Comparison of ENCODE assay signal across 23 mouse cellular contexts in genomic region chr7:65610673-65611072, GRCm38 (mm10). TPM values are rescaled to one million over a fixed set of nuclear protein-coding genes. Genes with fewer than 3 reads are reported as not detected.
A peak's percentile ranks its signal among the peaks of the same experiment; 100 is the strongest.
DNase-seq lines count a peak whose midpoint lies in the region; ATAC-seq and TF ChIP-seq lines count a peak whose summit lies in the region.
"Had no signal": no experiment of that assay in that cellular context is flagged by ENCODE, and none has a peak within 500 bp of the region (broad histone marks: within the 10 kb centered on the region; RNA-seq: fewer than 3 reads in every experiment).

No protein-coding gene starts in this region.

- peaks cover 4% of the 10 kb centered on the region for H3K4me1 ChIP-seq in forebrain, postnatal 0 days (ENCODE audit: insufficient read depth)
- no peaks in the 10 kb centered on the region for H3K4me1 ChIP-seq in forebrain, embryonic 15.5 days
- 0 out of 2 replicates have a peak, but pooled peaks cover 5% of the 10 kb centered on the region for H3K4me1 ChIP-seq in hindbrain, postnatal 0 days (ENCODE audit: insufficient read depth, low read length)
- H3K4me1 ChIP-seq in hindbrain, embryonic 11.5 days (replicated peaks; ENCODE audit: control insufficient read depth, insufficient read depth, low read length): no peaks in the 10 kb centered on the region
- H3K4me1 ChIP-seq: embryonic facial prominence, embryonic 10.5 days; embryonic facial prominence, embryonic 13.5 days; forebrain, embryonic 12.5 days; heart, embryonic 12.5 days; hindbrain, embryonic 10.5 days had no signal

- no peaks in the 10 kb centered on the region for H3K27me3 ChIP-seq in forebrain, postnatal 0 days (ENCODE audit: insufficient read depth, low read length)
- no peaks in the 10 kb centered on the region for H3K27me3 ChIP-seq in forebrain, embryonic 15.5 days
- H3K27me3 ChIP-seq in hindbrain, postnatal 0 days (ENCODE audit: insufficient read depth, low read length): no peaks in the 10 kb centered on the region
- H3K27me3 ChIP-seq in hindbrain, embryonic 11.5 days (ENCODE audit: control insufficient read depth, insufficient read depth, low read length): no peaks in the 10 kb centered on the region
- H3K27me3 ChIP-seq: embryonic facial prominence, embryonic 13.5 days; forebrain, embryonic 12.5 days; heart, embryonic 15.5 days; hindbrain, embryonic 15.5 days had no signal

- no peak overlapping the region for H3K4me3 ChIP-seq in forebrain, postnatal 0 days (ENCODE audit: low read depth, low read length)
- H3K4me3 ChIP-seq in forebrain, embryonic 15.5 days: no peak overlapping the region
- no peak overlapping the region for H3K4me3 ChIP-seq in hindbrain, postnatal 0 days (ENCODE audit: low read length)
- H3K4me3 ChIP-seq in hindbrain, embryonic 11.5 days (ENCODE audit: low read depth, low read length): no peak overlapping the region
- H3K4me3 ChIP-seq: embryonic facial prominence, embryonic 10.5 days; embryonic facial prominence, embryonic 13.5 days; erythroblast, embryonic 14.5 days; forebrain, embryonic 12.5 days; heart, embryonic 12.5 days; heart, embryonic 15.5 days; hindbrain, embryonic 10.5 days; hindbrain, embryonic 15.5 days had no signal

- TF ChIP-seq CTCF in forebrain, postnatal 0 days (IDR thresholded peaks at IDR 0.05; ENCODE audit: low read depth): no peak
- no peak for TF ChIP-seq CTCF in hindbrain, postnatal 0 days (IDR thresholded peaks at IDR 0.05; ENCODE audit: low read depth)

- no peak overlapping the region for H3K4me2 ChIP-seq in forebrain, postnatal 0 days (ENCODE audit: low read depth)
- H3K4me2 ChIP-seq in forebrain, embryonic 15.5 days (replicated peaks): no peak overlapping the region
- H3K4me2 ChIP-seq in hindbrain, postnatal 0 days (ENCODE audit: low read depth, low read length): no peak overlapping the region
- H3K4me2 ChIP-seq in hindbrain, embryonic 11.5 days (replicated peaks; ENCODE audit: low read depth, low read length): no peak overlapping the region
- H3K4me2 ChIP-seq: embryonic facial prominence, embryonic 13.5 days; forebrain, embryonic 12.5 days; heart, embryonic 12.5 days; heart, embryonic 15.5 days; hindbrain, embryonic 15.5 days had no signal

- H3K36me3 ChIP-seq in forebrain, postnatal 0 days (ENCODE audit: insufficient read depth): no peaks in the 10 kb centered on the region
- no peaks in the 10 kb centered on the region for H3K36me3 ChIP-seq in forebrain, embryonic 15.5 days
- H3K36me3 ChIP-seq in hindbrain, postnatal 0 days (ENCODE audit: insufficient read depth, low read length): no peaks in the 10 kb centered on the region
- H3K36me3 ChIP-seq in hindbrain, embryonic 11.5 days (ENCODE audit: control insufficient read depth, insufficient read depth, low read length): no peaks in the 10 kb centered on the region
- H3K36me3 ChIP-seq: embryonic facial prominence, embryonic 10.5 days; embryonic facial prominence, embryonic 13.5 days; forebrain, embryonic 12.5 days; G1E; heart, embryonic 12.5 days; heart, embryonic 15.5 days; hindbrain, embryonic 10.5 days; hindbrain, embryonic 15.5 days had no signal

- H3K9me3 ChIP-seq in forebrain, postnatal 0 days (ENCODE audit: low read length): no peaks in the 10 kb centered on the region
- no peaks in the 10 kb centered on the region for H3K9me3 ChIP-seq in forebrain, embryonic 15.5 days
- H3K9me3 ChIP-seq in hindbrain, postnatal 0 days (ENCODE audit: low read length): no peaks in the 10 kb centered on the region
- no peaks in the 10 kb centered on the region for H3K9me3 ChIP-seq in hindbrain, embryonic 11.5 days (ENCODE audit: control insufficient read depth, low read length)
- H3K9me3 ChIP-seq: embryonic facial prominence, embryonic 10.5 days; embryonic facial prominence, embryonic 13.5 days; forebrain, embryonic 12.5 days; G1E; heart, embryonic 12.5 days; heart, embryonic 15.5 days; hindbrain, embryonic 10.5 days; hindbrain, embryonic 15.5 days had no signal

- WGBS in forebrain, postnatal 0 days: 59% methylated on average over 8 of the region's 8 CpGs
- WGBS in forebrain, embryonic 15.5 days: 65% methylated on average over 8 of the region's 8 CpGs
- WGBS in hindbrain, postnatal 0 days: 46% methylated on average over 8 of the region's 8 CpGs
- 84% methylated on average over 8 of the region's 8 CpGs for WGBS in hindbrain, embryonic 11.5 days

- H3K27ac ChIP-seq in forebrain, postnatal 0 days (ENCODE audit: low read depth, low read length): no peak overlapping the region
- H3K27ac ChIP-seq in forebrain, embryonic 15.5 days (replicated peaks): no peak overlapping the region
- no peak overlapping the region for H3K27ac ChIP-seq in hindbrain, postnatal 0 days
- H3K27ac ChIP-seq in hindbrain, embryonic 11.5 days (ENCODE audit: low read depth, low read length): no peak overlapping the region
- H3K27ac ChIP-seq: embryonic facial prominence, embryonic 10.5 days; embryonic facial prominence, embryonic 13.5 days; forebrain, embryonic 12.5 days; heart, embryonic 15.5 days; hindbrain, embryonic 10.5 days; hindbrain, embryonic 15.5 days had no signal

- ATAC-seq in forebrain, postnatal 0 days: peak; percentile 14; the same call in 1 of the 2 replicates
- ATAC-seq in forebrain, embryonic 15.5 days (replicated peaks): no peak
- peak; percentile 52; the same call in 1 of the 2 replicates for ATAC-seq in hindbrain, postnatal 0 days
- ATAC-seq in hindbrain, embryonic 11.5 days (ENCODE audit: low FRiP score): no peak
- peak; percentile 62 for ATAC-seq in granulocyte monocyte progenitor cell, adult 5-6 weeks (replicated peaks; ENCODE audit: poor library complexity, severe bottlenecking)
- ATAC-seq: inflammation-experienced regulatory T-cells, adult 6 months; intestine, embryonic 16.5 days had no signal

- H3K9ac ChIP-seq in forebrain, postnatal 0 days: no peak overlapping the region
- no peak overlapping the region for H3K9ac ChIP-seq in forebrain, embryonic 15.5 days (replicated peaks)
- no peak overlapping the region for H3K9ac ChIP-seq in hindbrain, postnatal 0 days (replicated peaks; ENCODE audit: low read length)
- H3K9ac ChIP-seq in hindbrain, embryonic 11.5 days (ENCODE audit: low read depth, low read length): no peak overlapping the region
- H3K9ac ChIP-seq: embryonic facial prominence, embryonic 13.5 days; forebrain, embryonic 12.5 days; heart, embryonic 12.5 days; heart, embryonic 15.5 days; hindbrain, embryonic 15.5 days had no signal

- no peak for DNase-seq in forebrain, postnatal 0 days
- DNase-seq in hindbrain, postnatal 0 days (ENCODE audit: low spot score): no peak
- DNase-seq in hindbrain, embryonic 11.5 days (ENCODE audit: low spot score): no peak
- no peak for DNase-seq in urinary bladder, postnatal 14 days (ENCODE audit: low spot score)
- DNase-seq: B cell, adult 2 months; embryo, embryonic 11 days; gastrocnemius, postnatal 36 days; heart, adult 11 months; heart, postnatal 36 days; kidney, adult 18-20 months had no signal

RNA-seq across cellular contexts. Expression of gene Tarsl2, which starts 34.0 kb away (rescaled TPM):
- total RNA-seq in forebrain, postnatal 0 days (2014; rRNA removed): 26.3 and 30.8 TPM in 2 replicates
- polyA plus RNA-seq in forebrain, postnatal 0 days (2015; fragmentation: Nextera tagmentation; extraction: Ambion mirVana): 16.9 and 19.5 TPM in 2 replicates
- polyA plus RNA-seq in forebrain, embryonic 15.5 days (2015; fragmentation: Nextera tagmentation; extraction: Ambion mirVana): 15.3 and 15.8 TPM in 2 replicates
- total RNA-seq in hindbrain, postnatal 0 days (2014; rRNA removed): 16.0 and 18.7 TPM in 2 replicates
- polyA plus RNA-seq in hindbrain, postnatal 0 days (2015; fragmentation: Nextera tagmentation; extraction: Ambion mirVana): 20.9 and 22.4 TPM in 2 replicates
- polyA plus RNA-seq in hindbrain, embryonic 11.5 days (2014; fragmentation: Nextera tagmentation; extraction: Ambion mirVana): 11.4 and 13.4 TPM in 2 replicates
- 8.8 and 9.0 TPM in 2 replicates for total RNA-seq in granulocyte monocyte progenitor cell, adult 5-6 weeks (2014; fragmentation: Nextera tagmentation)
- 16.9 and 26.7 TPM in 2 replicates for total RNA-seq in granulocyte monocyte progenitor cell, adult 5-6 weeks (2017)

Comparison
In these comparisons a context has a peak if more than half of its experiments do, and no peak if none do; other contexts are left out.
1. ATAC-seq: peak in forebrain, postnatal 0 days (single experiment), hindbrain, postnatal 0 days (single experiment) and granulocyte monocyte progenitor cell, adult 5-6 weeks (single experiment); none in forebrain, embryonic 15.5 days (single experiment) and hindbrain, embryonic 11.5 days (single experiment).